Mouse (Mus musculus): ENCODE results near the gene Crtc3. TPM values are rescaled to one million over a fixed set of nuclear protein-coding genes. Genes with fewer than 3 reads are reported as not detected.
A peak's percentile ranks its signal among the peaks of the same experiment; 100 is the strongest.

Crtc3 gene
- total RNA-seq (2021): 10 to 100 TPM; 19.0 to 26.8 TPM
- long read RNA-seq, experiment 1, full-length matches to known transcripts: 2 of 15 reads
- long read RNA-seq, experiment 1, partial matches to known transcripts: 3 of 15 reads
- long read RNA-seq, experiment 1, other reads (novel, unspliced or antisense): 10 of 15 reads
- long read RNA-seq, experiment 2, full-length matches to known transcripts: 2 of 4 reads
- long read RNA-seq, experiment 2, partial matches to known transcripts: 2 of 4 reads
- long read RNA-seq, experiment 2, other reads (novel, unspliced or antisense): 0 of 4 reads

- peak; percentile 88 for DNase-seq
Observed at GRCm38 (mm10) chr7:80688556-80689220, at the start of gene Crtc3. Gene Crtc3 (minus strand): TSS chr7:80688877.

- no peak for DNase-seq
Observed at GRCm38 (mm10) chr7:80736199-80736598, 47.5 kb upstream of the Crtc3 start.

- DNase-seq: no peak
Observed at GRCm38 (mm10) chr7:80732986-80733385, 44.3 kb upstream of the Crtc3 start.

GRCm38 (mm10) chr7:80729662-80730061 is 41.0 kb upstream of the Crtc3 start:
- DNase-seq: peak; percentile 85

GRCm38 (mm10) chr7:80721041-80721440 is 32.4 kb upstream of the Crtc3 start:
- no peak for DNase-seq

- no peak for DNase-seq
Observed at GRCm38 (mm10) chr7:80719582-80719981, 30.9 kb upstream of the Crtc3 start.

- no peak for DNase-seq
Observed at GRCm38 (mm10) chr7:80719038-80719437, 30.4 kb upstream of the Crtc3 start.

GRCm38 (mm10) chr7:80718471-80718870 is 29.8 kb upstream of the Crtc3 start:
- no peak for DNase-seq

- DNase-seq: no peak
Observed at GRCm38 (mm10) chr7:80716758-80717157, 28.1 kb upstream of the Crtc3 start.

GRCm38 (mm10) chr7:80715306-80715705 is 26.6 kb upstream of the Crtc3 start:
- peak; percentile 16 for DNase-seq

- no peak for DNase-seq
Observed at GRCm38 (mm10) chr7:80711496-80711895, 22.8 kb upstream of the Crtc3 start.

GRCm38 (mm10) chr7:80710333-80710732 is 21.7 kb upstream of the Crtc3 start:
- no peak for DNase-seq

GRCm38 (mm10) chr7:80704066-80704465 is 15.4 kb upstream of the Crtc3 start:
- no peak for DNase-seq

GRCm38 (mm10) chr7:80702510-80702909 is 13.8 kb upstream of the Crtc3 start:
- DNase-seq: no peak

- no peak for DNase-seq
Observed at GRCm38 (mm10) chr7:80699709-80700108, 11.0 kb upstream of the Crtc3 start.

- no peak for DNase-seq
Observed at GRCm38 (mm10) chr7:80698940-80699339, 10.3 kb upstream of the Crtc3 start.

GRCm38 (mm10) chr7:80697859-80698258 is 9.2 kb upstream of the Crtc3 start:
- no peak for DNase-seq

GRCm38 (mm10) chr7:80696903-80697302 is 8.2 kb upstream of the Crtc3 start:
- no peak for DNase-seq

GRCm38 (mm10) chr7:80696334-80696733 is 7.7 kb upstream of the Crtc3 start:
- DNase-seq: no peak

GRCm38 (mm10) chr7:80692472-80692871 is 3.8 kb upstream of the Crtc3 start:
- no peak for DNase-seq

- no peak for DNase-seq
Observed at GRCm38 (mm10) chr7:80691131-80691530, 2.5 kb upstream of the Crtc3 start.

- DNase-seq: peak; percentile 49
Observed at GRCm38 (mm10) chr7:80689221-80689591, 529 bp upstream of the Crtc3 start.

- DNase-seq: peak; percentile 74
Observed at GRCm38 (mm10) chr7:80687721-80688555, 739 bp downstream of the Crtc3 start.

Data from adrenal gland, postnatal 10 days (tissue).